Mouse (Mus musculus): Measurements from ENCODE around the gene Slc25a41. TPM values are rescaled to one million over a fixed set of nuclear protein-coding genes. Genes with fewer than 3 reads are reported as not detected.

The Slc25a41 gene
- polyA plus RNA-seq, 2 experiments = 0.13 to 0.26 TPM

DNA sequence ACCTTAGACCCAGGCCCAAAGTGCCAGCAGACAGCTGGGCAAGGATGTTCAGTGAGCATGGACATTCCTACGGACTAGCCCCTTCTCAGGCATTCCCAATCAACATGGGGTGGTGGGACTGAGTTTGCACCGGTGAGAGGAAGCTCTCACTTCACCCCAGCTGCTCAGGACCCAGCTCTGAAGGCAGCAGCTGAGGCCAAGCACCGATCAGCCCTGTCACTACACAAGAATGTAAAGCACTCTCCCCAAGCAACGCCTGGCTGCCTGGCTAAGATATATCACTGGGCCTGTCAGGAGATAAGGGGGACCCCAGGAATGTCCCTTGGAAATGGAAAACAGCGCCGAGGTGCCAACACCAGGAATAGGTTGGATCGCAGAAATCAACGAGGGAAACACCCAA, 40.2 kb downstream of the Slc25a41 start:
- ATAC-seq (ENCODE audit: low FRiP score, low read depth) = no peak
- Histone ChIP-seq H3K9me3 (ENCODE audit: control insufficient read depth, low read length) (no peaks in the 10 kb centered on the region), H3K4me1 (ENCODE audit: control insufficient read depth, insufficient read depth, low read length) (peaks cover 8% of the 10 kb centered on the region; the same call in 1 of the 2 replicates), H3K9ac (ENCODE audit: low read depth, low read length, severe bottlenecking) (no peak overlapping the region), H3K4me3 (replicated peaks; ENCODE audit: low read length) (no peak overlapping the region), H3K27me3 (ENCODE audit: control insufficient read depth, insufficient read depth, low read length) (no peaks in the 10 kb centered on the region), H3K27ac (replicated peaks; ENCODE audit: low read depth, low read length) (no peak overlapping the region), H3K36me3 (ENCODE audit: control insufficient read depth, insufficient read depth, low read length) (peaks cover 47% of the 10 kb centered on the region), H3K4me2 (replicated peaks; ENCODE audit: low read depth, low read length, severe bottlenecking) (no peak overlapping the region)
- WGBS = 74% methylated on average over 8 of the region's 8 CpGs
- DNase-seq (ENCODE audit: low spot score) = no peak
- TF ChIP-seq POLR2A (IDR thresholded peaks at IDR 0.05; ENCODE audit: borderline replicate concordance, extremely low read depth, insufficient read depth, insufficient read length) = no peak

DNA sequence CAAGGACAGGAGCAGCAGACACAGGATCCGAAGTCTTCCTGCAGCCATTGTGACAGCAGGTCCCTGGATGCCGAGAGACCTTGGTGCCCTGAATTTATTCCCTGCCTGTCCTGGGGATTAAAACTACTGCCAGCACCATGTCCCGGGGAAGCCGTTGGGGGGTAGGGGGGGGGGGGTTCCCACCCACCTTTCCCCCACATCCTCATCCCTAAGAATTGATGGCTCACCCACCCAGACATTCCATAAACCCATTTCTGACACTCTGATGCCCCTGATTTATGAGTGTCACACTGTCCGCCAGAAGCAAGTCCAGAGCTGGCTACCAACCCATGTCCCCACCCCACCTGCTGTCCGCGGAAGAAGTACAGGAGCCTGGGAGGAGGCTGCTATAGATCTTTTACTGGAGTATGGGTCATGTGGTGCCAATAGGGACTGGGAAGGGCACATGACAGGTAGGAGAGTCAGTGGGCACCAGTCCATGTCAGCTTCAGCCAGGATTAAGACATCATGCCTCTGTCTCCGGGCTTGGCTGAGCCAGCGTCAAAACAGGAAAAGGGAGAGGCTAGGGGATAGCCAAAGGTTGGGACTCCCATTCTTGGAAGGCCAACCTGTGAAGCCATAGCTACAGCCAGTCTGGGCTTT, 41.4 kb downstream of the Slc25a41 start, which contains the start of gene Pspn:
Pspn (minus strand) TSS at position 51 of the 642 bp plus-strand sequence.
- H3K4me1 ChIP-seq (ENCODE audit: control insufficient read depth, insufficient read depth, low read length) = peaks cover 8% of the 10 kb centered on the region; the same call in 1 of the 2 replicates
- H3K9me3 ChIP-seq (ENCODE audit: control insufficient read depth, low read length) = no peaks in the 10 kb centered on the region
- no peak within 1 kb of the TSS for H3K4me2 ChIP-seq (replicated peaks; ENCODE audit: low read depth, low read length, severe bottlenecking)
- H3K36me3 ChIP-seq (ENCODE audit: control insufficient read depth, insufficient read depth, low read length) = peaks cover 48% of the 10 kb centered on the region
- H3K27me3 ChIP-seq (ENCODE audit: control insufficient read depth, insufficient read depth, low read length) = no peaks in the 10 kb centered on the region
- H3K9ac ChIP-seq (ENCODE audit: low read depth, low read length, severe bottlenecking) = no peak within 1 kb of the TSS
- H3K4me3 ChIP-seq (replicated peaks; ENCODE audit: low read length) = no peak within 1 kb of the TSS
- ATAC-seq (ENCODE audit: low FRiP score, low read depth) (no peak), DNase-seq (ENCODE audit: low spot score) (no peak)
- TF ChIP-seq POLR2A (IDR thresholded peaks at IDR 0.05; ENCODE audit: borderline replicate concordance, extremely low read depth, insufficient read depth, insufficient read length) = no peak
- H3K27ac ChIP-seq (replicated peaks; ENCODE audit: low read depth, low read length) = no peak within 1 kb of the TSS
- WGBS = 89% methylated on average over 9 of the region's 9 CpGs

DNA sequence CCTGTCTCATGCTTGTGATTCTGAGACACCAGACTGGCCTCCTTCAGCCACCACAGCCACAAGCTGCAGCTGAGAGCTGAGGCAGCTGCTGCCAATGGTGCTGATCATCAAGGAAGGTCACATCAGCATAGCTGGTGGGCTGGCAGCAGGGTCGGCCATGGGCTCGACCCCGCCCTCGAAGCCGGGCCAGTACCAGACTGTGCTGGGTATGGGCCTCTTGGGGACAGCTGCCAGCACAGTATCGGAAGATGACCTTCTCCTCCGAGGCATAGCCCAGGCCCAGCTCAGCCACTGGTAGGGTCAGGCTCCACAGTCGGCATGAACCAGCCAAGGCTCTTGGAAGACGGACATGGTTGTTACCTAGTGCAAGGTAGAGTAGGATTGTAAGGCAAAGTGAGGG, 42.0 kb downstream of the Slc25a41 start:
- TF ChIP-seq POLR2A (IDR thresholded peaks at IDR 0.05; ENCODE audit: borderline replicate concordance, extremely low read depth, insufficient read depth, insufficient read length) = no peak
- H3K27ac ChIP-seq (replicated peaks; ENCODE audit: low read depth, low read length) = no peak overlapping the region
- H3K27me3 ChIP-seq (ENCODE audit: control insufficient read depth, insufficient read depth, low read length) = no peaks in the 10 kb centered on the region
- H3K4me1 ChIP-seq (ENCODE audit: control insufficient read depth, insufficient read depth, low read length) = peaks cover 8% of the 10 kb centered on the region; the same call in 1 of the 2 replicates
- ATAC-seq (ENCODE audit: low FRiP score, low read depth) = no peak
- H3K4me3 ChIP-seq (replicated peaks; ENCODE audit: low read length) = no peak overlapping the region
- WGBS = 92% methylated on average over 9 of the region's 9 CpGs
- no peak for DNase-seq (ENCODE audit: low spot score)
- no peak overlapping the region for H3K4me2 ChIP-seq (replicated peaks; ENCODE audit: low read depth, low read length, severe bottlenecking)
- H3K9me3 ChIP-seq (ENCODE audit: control insufficient read depth, low read length) = no peaks in the 10 kb centered on the region
- H3K9ac ChIP-seq (ENCODE audit: low read depth, low read length, severe bottlenecking) = no peak overlapping the region
- H3K36me3 ChIP-seq (ENCODE audit: control insufficient read depth, insufficient read depth, low read length) = peaks cover 49% of the 10 kb centered on the region

DNA sequence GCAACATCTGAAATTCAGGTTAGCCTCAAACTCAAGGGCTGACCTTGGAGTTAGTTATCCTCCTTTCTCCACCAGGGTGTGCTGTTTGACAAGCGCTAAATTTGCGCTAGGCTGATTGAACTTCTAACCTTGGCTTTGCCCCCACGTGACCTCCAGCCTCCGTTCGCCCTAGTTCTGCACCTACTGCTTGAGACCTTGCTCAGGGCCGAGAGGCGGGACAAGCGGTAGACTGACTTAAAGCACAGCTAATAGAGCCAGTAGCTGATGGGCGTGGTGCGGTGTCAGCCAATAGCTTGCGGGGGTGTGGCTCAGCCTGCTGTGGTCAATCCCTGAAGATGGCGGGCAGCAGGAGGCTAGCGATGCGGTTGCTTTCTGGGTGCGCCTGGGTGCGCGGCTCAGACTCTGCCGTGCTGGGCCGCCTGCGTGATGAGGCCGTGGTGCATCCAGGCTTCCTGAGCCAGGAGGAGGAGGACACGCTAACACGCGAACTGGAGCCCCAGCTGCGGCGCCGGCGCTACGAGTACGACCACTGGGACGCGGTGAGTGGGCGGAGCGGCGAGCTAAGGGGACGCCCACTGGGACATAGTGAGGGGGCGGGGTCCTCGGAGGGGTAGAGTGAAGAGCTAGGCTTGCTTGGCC, 44.3 kb downstream of the Slc25a41 start, which contains the start of gene Alkbh7:
Alkbh7 (plus strand) TSS at position 311 of the 639 bp plus-strand sequence.
- Histone ChIP-seq H3K4me2 (replicated peaks; ENCODE audit: low read depth, low read length, severe bottlenecking) (peak within 1 kb of the TSS; percentile 75), H3K4me3 (replicated peaks; ENCODE audit: low read length) (peak within 1 kb of the TSS; percentile 81), H3K27me3 (ENCODE audit: control insufficient read depth, insufficient read depth, low read length) (no peaks in the 10 kb centered on the region), H3K9ac (ENCODE audit: low read depth, low read length, severe bottlenecking) (peak within 1 kb of the TSS; percentile 65), H3K36me3 (ENCODE audit: control insufficient read depth, insufficient read depth, low read length) (peaks cover 52% of the 10 kb centered on the region), H3K4me1 (ENCODE audit: control insufficient read depth, insufficient read depth, low read length) (peaks cover 8% of the 10 kb centered on the region; the same call in 1 of the 2 replicates), H3K27ac (replicated peaks; ENCODE audit: low read depth, low read length) (no peak within 1 kb of the TSS), H3K9me3 (ENCODE audit: control insufficient read depth, low read length) (no peaks in the 10 kb centered on the region)
- peak; percentile 98 for ATAC-seq (ENCODE audit: low FRiP score, low read depth)
- under 1% methylated on average over 38 of the region's 38 CpGs for WGBS
- peak; percentile 98 for DNase-seq (ENCODE audit: low spot score)
- TF ChIP-seq POLR2A (IDR thresholded peaks at IDR 0.05; ENCODE audit: borderline replicate concordance, extremely low read depth, insufficient read depth, insufficient read length) = no peak

GRCm38 (mm10) chr17:56996506-56996905, 44.9 kb downstream of the Slc25a41 start:
- ATAC-seq (ENCODE audit: low FRiP score, low read depth) (no peak), DNase-seq (ENCODE audit: low spot score) (no peak)
- 67% methylated on average over 2 of the region's 2 CpGs for WGBS
- H3K4me1 ChIP-seq (ENCODE audit: control insufficient read depth, insufficient read depth, low read length) = peaks cover 8% of the 10 kb centered on the region; the same call in 1 of the 2 replicates
- H3K9ac ChIP-seq (ENCODE audit: low read depth, low read length, severe bottlenecking) = no peak overlapping the region
- no peak overlapping the region for H3K27ac ChIP-seq (replicated peaks; ENCODE audit: low read depth, low read length)
- no peak overlapping the region for H3K4me3 ChIP-seq (replicated peaks; ENCODE audit: low read length)
- peaks cover 54% of the 10 kb centered on the region for H3K36me3 ChIP-seq (ENCODE audit: control insufficient read depth, insufficient read depth, low read length)
- no peak for TF ChIP-seq POLR2A (IDR thresholded peaks at IDR 0.05; ENCODE audit: borderline replicate concordance, extremely low read depth, insufficient read depth, insufficient read length)
- no peaks in the 10 kb centered on the region for H3K27me3 ChIP-seq (ENCODE audit: control insufficient read depth, insufficient read depth, low read length)
- H3K4me2 ChIP-seq (replicated peaks; ENCODE audit: low read depth, low read length, severe bottlenecking) = peak overlapping the region; percentile 75; the same call in 1 of the 2 replicates
- H3K9me3 ChIP-seq (ENCODE audit: control insufficient read depth, low read length) = no peaks in the 10 kb centered on the region
